Comparison of ENCODE assay signal across 11 mouse cellular contexts in genomic region chr7:67596961-67597360, GRCm38 (mm10).
"Had no signal": no experiment of that assay in that cellular context is flagged by ENCODE, and none has a peak within 500 bp of the region (broad histone marks: within the 10 kb centered on the region; RNA-seq: fewer than 3 reads in every experiment).

No protein-coding gene starts in this region.

- H3K4me2 ChIP-seq: limb, embryonic 13.5 days; midbrain, embryonic 12.5 days had no signal

- DNase-seq: kidney, postnatal 10 days; kidney, postnatal 4 days; lung, adult 18-20 months; lung, postnatal 36 days; right cerebral cortex, postnatal 14 days; thymus, postnatal 36 days had no signal

- H3K9ac ChIP-seq: limb, embryonic 13.5 days; liver, embryonic 14.5 days; midbrain, embryonic 12.5 days had no signal

- H3K9me3 ChIP-seq: limb, embryonic 13.5 days; midbrain, embryonic 12.5 days had no signal

- H3K36me3 ChIP-seq: limb, embryonic 13.5 days; midbrain, embryonic 12.5 days had no signal

- H3K4me3 ChIP-seq: layer of hippocampus, adult 2 months; limb, embryonic 13.5 days; midbrain, embryonic 12.5 days had no signal

- H3K27me3 ChIP-seq: limb, embryonic 13.5 days; midbrain, embryonic 12.5 days had no signal

- ATAC-seq: midbrain, embryonic 16.5 days had no signal

- H3K27ac ChIP-seq: layer of hippocampus, adult 2 months; liver, embryonic 14.5 days; midbrain, embryonic 12.5 days had no signal
